Mouse (Mus musculus) 416B (cell line): ENCODE measurements at regions not wholly inside any gene's neighbourhood (a gene's known extent, or its start where the extent isn't known, plus 50 kb on each side); places are given as distances from the start of the nearest gene placed in this dataset.

Experiments
- DNase-seq: peaks from one replicate; pipeline ENCODE4 v3.0.0; 2011; ENCODE audit warnings: low read depth

GRCm38 (mm10) chr10:126492211-126492610, 408.9 kb downstream of the Atp23 start:
- DNase-seq, result no peak

GRCm38 (mm10) chr10:126485129-126485528, 416.0 kb downstream of the Atp23 start:
- DNase-seq, result no peak

GRCm38 (mm10) chr10:126483479-126483878, 417.7 kb downstream of the Atp23 start:
- DNase-seq, result no peak

- no peak for DNase-seq
Measured at GRCm38 (mm10) chr10:126480382-126480781, 420.8 kb downstream of the Atp23 start.

- no peak for DNase-seq
Measured at GRCm38 (mm10) chr10:126479743-126480142, 421.4 kb downstream of the Atp23 start.

GRCm38 (mm10) chr10:126473050-126473719, 428.0 kb downstream of the Atp23 start:
- DNase-seq, result no peak

- DNase-seq, result no peak
Measured at GRCm38 (mm10) chr10:126470838-126471491, 430.2 kb downstream of the Atp23 start.

- DNase-seq, result no peak
Measured at GRCm38 (mm10) chr10:126462770-126463169, 438.4 kb downstream of the Atp23 start.

- no peak for DNase-seq
Measured at GRCm38 (mm10) chr10:126458523-126458922, 442.6 kb downstream of the Atp23 start.

GRCm38 (mm10) chr10:126452757-126453528, 448.2 kb downstream of the Atp23 start:
- no peak for DNase-seq

- no peak for DNase-seq
Measured at GRCm38 (mm10) chr10:126452057-126452622, 449.0 kb downstream of the Atp23 start.

- no peak for DNase-seq
Measured at GRCm38 (mm10) chr10:126431222-126431621, 465.3 kb downstream of the Lrig3 start.

- DNase-seq, result no peak
Measured at GRCm38 (mm10) chr10:126430346-126430745, 464.4 kb downstream of the Lrig3 start.

- no peak for DNase-seq
Measured at GRCm38 (mm10) chr10:126429502-126429901, 463.5 kb downstream of the Lrig3 start.

GRCm38 (mm10) chr10:126422066-126422465, 456.1 kb downstream of the Lrig3 start:
- DNase-seq, result no peak

GRCm38 (mm10) chr10:126413786-126414185, 447.8 kb downstream of the Lrig3 start:
- no peak for DNase-seq

GRCm38 (mm10) chr10:126392235-126392634, 426.3 kb downstream of the Lrig3 start:
- DNase-seq, result no peak

GRCm38 (mm10) chr10:126391770-126392169, 425.8 kb downstream of the Lrig3 start:
- DNase-seq, result no peak

GRCm38 (mm10) chr10:126386430-126386829, 420.5 kb downstream of the Lrig3 start:
- DNase-seq, result no peak

- DNase-seq, result no peak
Measured at GRCm38 (mm10) chr10:126385644-126386043, 419.7 kb downstream of the Lrig3 start.

GRCm38 (mm10) chr10:126380381-126380780, 414.4 kb downstream of the Lrig3 start:
- no peak for DNase-seq

- no peak for DNase-seq
Measured at GRCm38 (mm10) chr10:126379239-126379638, 413.3 kb downstream of the Lrig3 start.

GRCm38 (mm10) chr10:126373906-126374305, 407.9 kb downstream of the Lrig3 start:
- no peak for DNase-seq
